Mouse (Mus musculus): ENCODE data around the gene Gns. TPM values are rescaled to one million over a fixed set of nuclear protein-coding genes. Genes with fewer than 3 reads are reported as not detected.

The Gns gene
- polyA plus RNA-seq, 1 experiment from 2014 or later: 38.8 TPM

DNA sequence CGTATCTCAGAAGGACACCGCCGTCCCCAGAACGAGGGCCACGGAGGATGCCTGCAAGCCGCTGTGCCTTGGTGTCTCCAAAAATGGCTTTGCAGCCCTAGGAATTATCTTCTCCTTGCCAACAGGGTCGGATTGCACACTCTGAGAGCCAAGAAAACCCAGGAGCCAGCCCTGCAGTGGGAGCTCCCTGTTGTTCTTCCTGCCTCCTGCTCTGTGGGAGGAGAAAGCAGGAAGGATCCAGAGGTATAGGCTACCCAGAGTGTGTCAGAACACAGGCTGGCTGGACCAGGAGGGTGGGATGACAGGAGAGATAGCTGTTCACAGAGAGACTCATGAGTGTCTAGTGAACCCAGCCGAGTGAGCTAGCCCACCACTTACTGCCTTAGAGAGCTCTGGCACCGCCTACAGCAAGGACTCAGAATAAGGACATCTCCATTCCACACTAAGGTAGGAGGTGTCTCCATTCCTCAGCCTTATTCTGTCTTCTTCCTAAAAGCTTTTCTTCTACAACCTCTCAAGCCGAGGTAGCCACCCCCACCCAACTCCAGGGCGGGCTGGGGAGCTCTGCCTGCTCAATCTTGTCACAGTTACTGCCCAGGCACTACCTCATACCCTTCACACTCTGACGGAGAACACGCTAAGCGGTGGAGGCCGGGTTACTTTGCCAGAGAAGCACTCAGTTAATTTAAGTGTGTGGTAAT lies 63.3 kb downstream of the Gns start:
- 86% methylated on average over 15 of the region's 15 CpGs for WGBS

GRCm38 (mm10) chr10:121429089-121429488 lies 64.2 kb downstream of the Gns start:
- Histone ChIP-seq H3K9ac (ENCODE audit: low read depth, low read length) (no peak overlapping the region), H3K4me3 (ENCODE audit: low read depth, low read length) (no peak overlapping the region), H3K27ac (ENCODE audit: low read depth, low read length) (no peak overlapping the region), H3K9me3 (ENCODE audit: control insufficient read depth, low read length) (no peaks in the 10 kb centered on the region), H3K4me1 (replicated peaks; ENCODE audit: control insufficient read depth, insufficient read depth, low read length) (no peaks in the 10 kb centered on the region; the same call in 1 of the 2 replicates), H3K4me2 (replicated peaks; ENCODE audit: low read depth, low read length) (no peak overlapping the region), H3K27me3 (ENCODE audit: control insufficient read depth, insufficient read depth, low read length) (no peaks in the 10 kb centered on the region), H3K36me3 (ENCODE audit: control insufficient read depth, insufficient read depth, low read length) (no peaks in the 10 kb centered on the region)
- ATAC-seq (ENCODE audit: low FRiP score) (no peak), DNase-seq (ENCODE audit: low spot score) (peak; percentile 25)
- WGBS: 43% methylated on average over 2 of the region's 2 CpGs

More for the DNA sequence above, 63.3 kb downstream of the Gns start:
- no peak overlapping the region for H3K4me3 ChIP-seq (ENCODE audit: low read depth, low read length)
- no peaks in the 10 kb centered on the region for H3K9me3 ChIP-seq (ENCODE audit: control insufficient read depth, low read length)
- peaks cover 3% of the 10 kb centered on the region for H3K4me1 ChIP-seq (replicated peaks; ENCODE audit: control insufficient read depth, insufficient read depth, low read length)
- no peak overlapping the region for H3K27ac ChIP-seq (ENCODE audit: low read depth, low read length)
- no peaks in the 10 kb centered on the region for H3K27me3 ChIP-seq (ENCODE audit: control insufficient read depth, insufficient read depth, low read length)
- no peak overlapping the region for H3K4me2 ChIP-seq (replicated peaks; ENCODE audit: low read depth, low read length)
- no peaks in the 10 kb centered on the region for H3K36me3 ChIP-seq (ENCODE audit: control insufficient read depth, insufficient read depth, low read length)
- DNase-seq (ENCODE audit: low spot score) (no peak), ATAC-seq (ENCODE audit: low FRiP score) (no peak)
- H3K9ac ChIP-seq (ENCODE audit: low read depth, low read length): no peak overlapping the region

- DNase-seq (ENCODE audit: low spot score) (no peak), ATAC-seq (ENCODE audit: low FRiP score) (no peak)
- no peaks in the 10 kb centered on the region; the same call in 1 of the 2 replicates for H3K4me1 ChIP-seq (replicated peaks; ENCODE audit: control insufficient read depth, insufficient read depth, low read length)
- no peak overlapping the region for H3K9ac ChIP-seq (ENCODE audit: low read depth, low read length)
- H3K36me3 ChIP-seq (ENCODE audit: control insufficient read depth, insufficient read depth, low read length): no peaks in the 10 kb centered on the region
- no peak overlapping the region for H3K27ac ChIP-seq (ENCODE audit: low read depth, low read length)
- H3K27me3 ChIP-seq (ENCODE audit: control insufficient read depth, insufficient read depth, low read length): no peaks in the 10 kb centered on the region
- no peak overlapping the region for H3K4me2 ChIP-seq (replicated peaks; ENCODE audit: low read depth, low read length)
- WGBS: 64% methylated on average over 8 of the region's 8 CpGs
- no peaks in the 10 kb centered on the region for H3K9me3 ChIP-seq (ENCODE audit: control insufficient read depth, low read length)
- no peak overlapping the region for H3K4me3 ChIP-seq (ENCODE audit: low read depth, low read length)
Observed at GRCm38 (mm10) chr10:121429581-121429980, 64.7 kb downstream of the Gns start.

DNA sequence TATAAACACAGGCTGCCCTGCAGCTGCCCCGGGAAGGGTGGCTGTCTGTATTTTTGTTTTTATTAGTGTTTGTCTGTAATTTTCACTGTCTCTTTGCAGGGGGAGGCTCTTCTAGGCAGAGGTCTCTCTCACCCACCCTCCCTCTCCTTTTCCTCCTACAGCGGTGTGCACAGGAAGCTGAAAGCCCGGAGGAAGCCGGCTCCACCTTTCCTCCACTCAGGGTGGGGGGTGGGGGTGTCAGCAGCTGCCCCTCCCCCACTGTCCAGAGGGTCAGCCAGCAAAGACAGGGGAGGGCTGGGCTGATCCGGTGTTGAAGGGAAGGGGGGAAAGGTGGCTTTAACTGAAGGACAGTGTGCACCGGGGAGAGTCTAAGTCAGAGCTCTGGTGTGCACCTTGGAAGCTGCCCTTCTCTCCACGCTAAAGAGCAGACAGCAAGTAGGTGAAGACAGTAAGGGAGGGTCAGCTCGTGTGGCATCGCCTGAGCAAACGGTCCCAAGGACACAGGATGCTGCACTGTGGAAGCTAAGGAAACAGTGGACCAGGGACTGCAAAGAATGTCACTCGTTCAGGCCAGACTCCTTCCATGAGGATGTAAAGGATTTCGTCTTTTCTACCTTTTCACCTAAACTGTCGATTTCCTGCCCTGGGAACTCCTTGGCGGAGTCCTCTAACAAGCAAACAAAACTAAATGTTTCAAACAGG lies 65.2 kb downstream of the Gns start:
- Histone ChIP-seq H3K4me2 (replicated peaks; ENCODE audit: low read depth, low read length) (no peak overlapping the region), H3K27ac (ENCODE audit: low read depth, low read length) (no peak overlapping the region), H3K36me3 (ENCODE audit: control insufficient read depth, insufficient read depth, low read length) (no peaks in the 10 kb centered on the region)

GRCm38 (mm10) chr10:121430764-121431540 lies 66.1 kb downstream of the Gns start:
- 78% methylated on average over 15 of the region's 15 CpGs for WGBS
- DNase-seq (ENCODE audit: low spot score) (no peak), ATAC-seq (ENCODE audit: low FRiP score) (no peak)
- Histone ChIP-seq H3K9me3 (ENCODE audit: control insufficient read depth, low read length) (no peaks in the 10 kb centered on the region), H3K27me3 (ENCODE audit: control insufficient read depth, insufficient read depth, low read length) (no peaks in the 10 kb centered on the region), H3K9ac (ENCODE audit: low read depth, low read length) (no peak overlapping the region), H3K36me3 (ENCODE audit: control insufficient read depth, insufficient read depth, low read length) (no peaks in the 10 kb centered on the region), H3K4me3 (ENCODE audit: low read depth, low read length) (no peak overlapping the region), H3K4me1 (replicated peaks; ENCODE audit: control insufficient read depth, insufficient read depth, low read length) (no peaks in the 10 kb centered on the region; the same call in 1 of the 2 replicates), H3K4me2 (replicated peaks; ENCODE audit: low read depth, low read length) (no peak overlapping the region), H3K27ac (ENCODE audit: low read depth, low read length) (no peak overlapping the region)

More for the DNA sequence above, 65.2 kb downstream of the Gns start:
- Histone ChIP-seq H3K27me3 (ENCODE audit: control insufficient read depth, insufficient read depth, low read length) (no peaks in the 10 kb centered on the region), H3K9me3 (ENCODE audit: control insufficient read depth, low read length) (no peaks in the 10 kb centered on the region), H3K4me1 (replicated peaks; ENCODE audit: control insufficient read depth, insufficient read depth, low read length) (no peaks in the 10 kb centered on the region; the same call in 1 of the 2 replicates), H3K4me3 (ENCODE audit: low read depth, low read length) (no peak overlapping the region), H3K9ac (ENCODE audit: low read depth, low read length) (no peak overlapping the region)
- 35% methylated on average over 14 of the region's 14 CpGs for WGBS
- DNase-seq (ENCODE audit: low spot score) (no peak), ATAC-seq (ENCODE audit: low FRiP score) (0 out of 2 replicates have a peak, but pooled peaks have one; percentile 13)

DNA sequence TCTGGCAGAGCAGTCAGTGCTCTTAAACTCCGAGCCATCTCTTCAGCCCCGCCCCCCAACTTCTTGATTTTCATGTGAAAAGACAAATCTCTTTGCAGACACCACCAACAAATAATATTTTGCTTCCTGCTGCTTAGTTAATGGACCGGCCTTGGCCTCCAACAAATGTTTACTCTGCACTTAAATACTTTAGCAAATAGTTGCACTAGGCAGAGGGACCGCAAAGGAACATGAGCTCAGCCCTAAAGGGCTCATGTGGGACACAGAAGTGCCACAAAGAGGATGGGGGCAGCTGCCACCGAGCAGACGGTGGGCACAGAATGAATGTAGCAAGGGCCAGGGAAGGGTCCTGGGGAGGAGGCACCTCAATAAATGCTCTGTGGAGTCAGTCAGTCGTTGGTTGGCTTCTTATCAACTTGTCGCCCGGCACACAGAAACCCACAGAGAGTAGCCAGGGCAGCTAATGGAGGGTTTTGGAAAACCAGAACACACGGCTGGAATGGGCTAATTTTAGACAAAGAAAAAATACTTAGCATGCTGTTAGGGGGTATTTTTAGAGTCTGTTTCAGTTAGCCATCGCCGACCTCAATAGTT lies 67.2 kb downstream of the Gns start:
- Histone ChIP-seq H3K4me1 (replicated peaks; ENCODE audit: control insufficient read depth, insufficient read depth, low read length) (no peaks in the 10 kb centered on the region; the same call in none of the 2 replicates), H3K4me2 (replicated peaks; ENCODE audit: low read depth, low read length) (no peak overlapping the region), H3K9me3 (ENCODE audit: control insufficient read depth, low read length) (no peaks in the 10 kb centered on the region), H3K36me3 (ENCODE audit: control insufficient read depth, insufficient read depth, low read length) (no peaks in the 10 kb centered on the region), H3K9ac (ENCODE audit: low read depth, low read length) (no peak overlapping the region), H3K27me3 (ENCODE audit: control insufficient read depth, insufficient read depth, low read length) (no peaks in the 10 kb centered on the region), H3K27ac (ENCODE audit: low read depth, low read length) (no peak overlapping the region), H3K4me3 (ENCODE audit: low read depth, low read length) (no peak overlapping the region)
- 68% methylated on average over 12 of the region's 12 CpGs for WGBS
- DNase-seq (ENCODE audit: low spot score): no peak
- no peak for ATAC-seq (ENCODE audit: low FRiP score)

DNA sequence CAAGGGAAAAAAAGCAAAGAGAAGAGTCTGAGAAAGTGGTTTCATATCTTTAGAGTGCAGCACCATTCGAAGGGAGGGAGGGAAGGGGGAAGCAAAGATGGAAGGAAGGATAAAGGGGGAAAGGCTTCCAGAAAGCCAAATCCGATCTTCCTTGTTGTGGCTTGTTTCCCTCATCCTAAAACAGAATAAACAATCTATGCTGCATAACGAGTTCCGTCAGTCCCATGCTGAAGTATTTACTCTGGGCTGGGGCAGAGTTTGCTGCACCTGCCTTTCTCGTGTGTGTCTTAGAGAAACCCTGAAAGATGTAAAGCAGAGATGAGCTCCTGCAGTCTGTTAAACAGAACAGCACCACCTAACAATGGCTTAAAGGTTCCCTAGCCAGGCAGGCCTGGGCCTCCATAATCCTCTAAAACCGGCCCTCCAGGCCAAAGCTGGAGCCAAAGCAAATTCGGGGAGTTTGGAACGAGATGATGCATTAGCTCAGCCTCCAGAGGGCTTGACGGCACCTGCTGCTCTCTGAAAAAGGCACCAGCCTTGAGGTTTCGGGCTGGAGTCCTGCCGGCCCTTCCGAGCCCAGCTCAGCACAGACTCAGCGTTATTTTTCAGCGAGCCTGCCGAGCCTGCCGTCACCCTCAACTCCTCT lies 67.9 kb downstream of the Gns start:
- Histone ChIP-seq H3K27ac (ENCODE audit: low read depth, low read length) (no peak overlapping the region), H3K36me3 (ENCODE audit: control insufficient read depth, insufficient read depth, low read length) (no peaks in the 10 kb centered on the region), H3K4me3 (ENCODE audit: low read depth, low read length) (no peak overlapping the region), H3K27me3 (ENCODE audit: control insufficient read depth, insufficient read depth, low read length) (no peaks in the 10 kb centered on the region), H3K9me3 (ENCODE audit: control insufficient read depth, low read length) (no peaks in the 10 kb centered on the region), H3K9ac (ENCODE audit: low read depth, low read length) (no peak overlapping the region), H3K4me1 (replicated peaks; ENCODE audit: control insufficient read depth, insufficient read depth, low read length) (no peaks in the 10 kb centered on the region; the same call in none of the 2 replicates), H3K4me2 (replicated peaks; ENCODE audit: low read depth, low read length) (no peak overlapping the region)
- no peak for DNase-seq (ENCODE audit: low spot score)
- WGBS: 44% methylated on average over 16 of the region's 16 CpGs
- no peak for ATAC-seq (ENCODE audit: low FRiP score)
